Mouse (Mus musculus) adrenal gland, adult 18-20 months (tissue): ENCODE results near the gene Sp6. TPM values are rescaled to one million over a fixed set of nuclear protein-coding genes. Genes with fewer than 3 reads are reported as not detected.
A peak's percentile ranks its signal among the peaks of the same experiment; 100 is the strongest.

Source experiments
- DNase-seq, 2 experiments: peaks; one replicate each; pipeline ENCODE4 v3.0.0; 2021 to 2022; ENCODE audit warnings: low spot score in 2 of 2
- long read RNA-seq, 2 experiments: library from polyadenylated mRNA; stranded (forward); transcript quantifications; one replicate each; pipeline ENCODE4 v2.0.0; 2021
- total RNA-seq, 2 experiments: library from RNA; stranded (reverse); gene quantifications; 1 replicate in 1 of 2; 2 replicates in 1 of 2; pipeline ENCODE4 v1.2.3; 2021

Sp6 gene
- under 1 TPM; 0.06 to 0.13 TPM for total RNA-seq
- long read RNA-seq, experiment 1, partial matches to known transcripts: 0 of 3 reads
- long read RNA-seq, experiment 1, other reads (novel, unspliced or antisense): 3 of 3 reads
- long read RNA-seq, experiment 2: 0 reads

- DNase-seq: no peak
Measured at GRCm38 (mm10) chr11:97013121-97013670, at the start of gene Sp6. Gene Sp6 (plus strand): TSS chr11:97013394.

- DNase-seq: peak; percentile 87 to 91
Measured at GRCm38 (mm10) chr11:96963580-96963979, 49.6 kb upstream of the Sp6 start.

GRCm38 (mm10) chr11:96966172-96966571, 47.0 kb upstream of the Sp6 start:
- DNase-seq: no peak

- DNase-seq: no peak
Measured at GRCm38 (mm10) chr11:96966914-96967543, 46.2 kb upstream of the Sp6 start.

GRCm38 (mm10) chr11:96967544-96968269, 45.5 kb upstream of the Sp6 start:
- no peak for DNase-seq

- no peak for DNase-seq
Measured at GRCm38 (mm10) chr11:96968476-96968875, 44.7 kb upstream of the Sp6 start.

GRCm38 (mm10) chr11:96969280-96969722, 43.9 kb upstream of the Sp6 start:
- no peak for DNase-seq

GRCm38 (mm10) chr11:96969746-96970145, 43.4 kb upstream of the Sp6 start:
- DNase-seq: no peak

GRCm38 (mm10) chr11:96970341-96970740, 42.9 kb upstream of the Sp6 start:
- no peak for DNase-seq

- DNase-seq: no peak
Measured at GRCm38 (mm10) chr11:96972906-96973305, 40.3 kb upstream of the Sp6 start.

- no peak for DNase-seq
Measured at GRCm38 (mm10) chr11:96973426-96973964, 39.7 kb upstream of the Sp6 start.

- no peak for DNase-seq
Measured at GRCm38 (mm10) chr11:96974813-96975212, 38.4 kb upstream of the Sp6 start.

GRCm38 (mm10) chr11:96975511-96976378, 37.4 kb upstream of the Sp6 start:
- no peak for DNase-seq

- no peak for DNase-seq
Measured at GRCm38 (mm10) chr11:96976379-96976687, 36.9 kb upstream of the Sp6 start.

GRCm38 (mm10) chr11:96976911-96977591, 36.1 kb upstream of the Sp6 start:
- peak; percentile 89 to 90 for DNase-seq

GRCm38 (mm10) chr11:96977606-96978400, 35.4 kb upstream of the Sp6 start:
- peak; percentile 92 to 93 for DNase-seq

- DNase-seq: no peak
Measured at GRCm38 (mm10) chr11:96978401-96979246, 34.6 kb upstream of the Sp6 start.

GRCm38 (mm10) chr11:96979329-96979728, 33.9 kb upstream of the Sp6 start:
- no peak for DNase-seq

- no peak for DNase-seq
Measured at GRCm38 (mm10) chr11:96980021-96980420, 33.2 kb upstream of the Sp6 start.
